Mouse (Mus musculus): ENCODE measurements around the gene Smco3. TPM values are rescaled to one million over a fixed set of nuclear protein-coding genes. Genes with fewer than 3 reads are reported as not detected.

The Smco3 gene
- total RNA-seq, 2 experiments from 2014 or later, result not detected

GRCm38 (mm10) chr6:136781377-136781986 lies 53.8 kb downstream of the Smco3 start, which contains the start of gene Gucy2c:
TSS of gene Gucy2c (minus strand) at chr6:136781765.
- no peak for DNase-seq (ENCODE audit: low spot score)
- intact Hi-C loops (cut with DNase I), result no loop called here

Small RNA genes lying within 50 kb of the gene (microRNA-seq; reads per million reads assigned to microRNA genes)
- not detected for gene Gm44364

Other genes starting within 250 kb of the Smco3 start
- 10 to 100 TPM; 36.5 to 39.9 TPM for gene Plbd1, start 173.5 kb downstream of the Smco3 start, total RNA-seq (2021)
- not detected for gene Gucy2c, start 53.7 kb downstream of the Smco3 start, total RNA-seq (2021)
- 10 to 100 TPM in 1 of 2 experiments, 1 to 10 TPM in 1; 8.3 to 11.5 TPM for gene Hist4h4, start 31.0 kb downstream of the Smco3 start, total RNA-seq (2021)
- gene H2afj, start 27.2 kb downstream of the Smco3 start, total RNA-seq (2021), result 10 to 100 TPM; 28.3 to 33.9 TPM
- 1 to 10 TPM in 1 of 2 experiments, under 1 TPM in 1; 0.62 to 2.0 TPM for gene BC049715, start 7.8 kb downstream of the Smco3 start, total RNA-seq (2021)
- gene Wbp11, start 7.2 kb downstream of the Smco3 start, total RNA-seq (2021), result 10 to 100 TPM; 57.0 to 63.3 TPM
- gene Art4, start 22.3 kb upstream of the Smco3 start, total RNA-seq (2021), result 10 to 100 TPM; 16.8 to 17.8 TPM
- gene Mgp, start 40.4 kb upstream of the Smco3 start, total RNA-seq (2021), result 100 to 1,000 TPM; 365 to 487 TPM
- not detected for gene Erp27, start 86.7 kb upstream of the Smco3 start, total RNA-seq (2021)
- gene Pde6h, start 88.4 kb upstream of the Smco3 start, total RNA-seq (2021), result not detected
- 10 to 100 TPM; 26.5 to 27.8 TPM for gene Arhgdib, start 106.4 kb upstream of the Smco3 start, total RNA-seq (2021)

Data from heart, postnatal 25 days (tissue).